Mouse (Mus musculus) spleen, adult 18-20 months (tissue): ENCODE measurements around the gene Vmn1r207-ps.
"Not testable (repeated sequence)": the region's sequence is repeated elsewhere in the genome, so short reads cannot be mapped to it uniquely, and the experiment has no call there.

Source experiments
- DNase-seq, 2 experiments: peaks; one replicate each; pipeline ENCODE4 v3.0.0; 2022; ENCODE audit warnings: mixed read lengths in 2 of 2

The Vmn1r207-ps gene

GRCm38 (mm10) chr13:22729529-22729928 lies at the start of gene Vmn1r207-ps:
Gene Vmn1r207-ps (minus strand): TSS chr13:22729629.
- DNase-seq = not testable (repeated sequence)

GRCm38 (mm10) chr13:22777300-22777699 lies 47.9 kb upstream of the Vmn1r207-ps start, which contains the start of gene Vmn1r208:
Gene Vmn1r208 (minus strand): TSS chr13:22777400.
- DNase-seq = not testable (repeated sequence)

GRCm38 (mm10) chr13:22771592-22771991 lies 42.2 kb upstream of the Vmn1r207-ps start:
- not testable (repeated sequence) for DNase-seq

GRCm38 (mm10) chr13:22747524-22747923 lies 18.1 kb upstream of the Vmn1r207-ps start:
- no peak for DNase-seq

- DNase-seq = not testable (repeated sequence)
Measured at GRCm38 (mm10) chr13:22706947-22707346, 22.5 kb downstream of the Vmn1r207-ps start.

DNA sequence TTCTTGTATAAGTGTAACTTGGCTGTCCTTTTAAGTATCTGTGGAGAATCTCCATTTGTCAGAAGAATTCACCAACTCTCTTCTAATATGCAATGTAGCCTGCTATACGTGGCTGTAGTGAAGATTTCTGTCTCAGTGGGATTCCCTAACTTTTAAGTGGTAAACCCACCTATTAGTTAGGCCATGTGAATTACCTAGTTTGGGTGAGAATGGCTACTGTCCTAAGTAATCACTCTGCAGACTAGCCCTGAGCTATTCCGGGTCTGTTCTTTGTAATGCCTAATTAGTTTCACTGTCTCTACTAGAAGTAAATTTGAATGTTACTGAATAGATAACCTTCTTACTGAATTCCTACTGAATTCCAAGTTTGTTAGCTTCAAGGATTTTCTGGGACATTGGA lies 26.5 kb downstream of the Vmn1r207-ps start:
- DNase-seq = not testable (repeated sequence)
